Mouse (Mus musculus) fibroblast of lung, adult 2 months (primary cell): ENCODE results near the gene Hunk.

Source experiments
- DNase-seq: peaks from one replicate; pipeline ENCODE4 v3.0.0-alpha.2; 2011; ENCODE audit warnings: low read depth

Gene Hunk

GRCm38 (mm10) chr16:90394761-90395160, 8.9 kb downstream of the Hunk start:
- no peak for DNase-seq

GRCm38 (mm10) chr16:90395996-90396556, 10.3 kb downstream of the Hunk start:
- no peak for DNase-seq

- DNase-seq: no peak
Measured at GRCm38 (mm10) chr16:90396882-90397281, 11.1 kb downstream of the Hunk start.

- no peak for DNase-seq
Measured at GRCm38 (mm10) chr16:90400314-90400713, 14.5 kb downstream of the Hunk start.

- no peak for DNase-seq
Measured at GRCm38 (mm10) chr16:90400906-90401666, 15.3 kb downstream of the Hunk start.

GRCm38 (mm10) chr16:90402292-90402691, 16.5 kb downstream of the Hunk start:
- DNase-seq: no peak

- no peak for DNase-seq
Measured at GRCm38 (mm10) chr16:90405195-90405594, 19.4 kb downstream of the Hunk start.

- DNase-seq: no peak
Measured at GRCm38 (mm10) chr16:90405599-90405998, 19.8 kb downstream of the Hunk start.

- no peak for DNase-seq
Measured at GRCm38 (mm10) chr16:90407541-90408289, 21.9 kb downstream of the Hunk start.

GRCm38 (mm10) chr16:90412096-90413082, 26.6 kb downstream of the Hunk start:
- no peak for DNase-seq

GRCm38 (mm10) chr16:90416621-90417020, 30.8 kb downstream of the Hunk start:
- DNase-seq: no peak

GRCm38 (mm10) chr16:90418661-90419060, 32.8 kb downstream of the Hunk start:
- no peak for DNase-seq

GRCm38 (mm10) chr16:90421145-90421544, 35.3 kb downstream of the Hunk start:
- no peak for DNase-seq

- DNase-seq: no peak
Measured at GRCm38 (mm10) chr16:90421551-90421950, 35.7 kb downstream of the Hunk start.

GRCm38 (mm10) chr16:90422108-90422529, 36.3 kb downstream of the Hunk start:
- DNase-seq: no peak

- no peak for DNase-seq
Measured at GRCm38 (mm10) chr16:90423898-90424297, 38.1 kb downstream of the Hunk start.

GRCm38 (mm10) chr16:90424391-90424790, 38.6 kb downstream of the Hunk start:
- DNase-seq: no peak

- DNase-seq: no peak
Measured at GRCm38 (mm10) chr16:90426234-90426633, 40.4 kb downstream of the Hunk start.

- DNase-seq: no peak
Measured at GRCm38 (mm10) chr16:90427838-90428630, 42.2 kb downstream of the Hunk start.

GRCm38 (mm10) chr16:90433551-90433950, 47.7 kb downstream of the Hunk start:
- DNase-seq: no peak

- DNase-seq: no peak
Measured at GRCm38 (mm10) chr16:90435231-90435630, 49.4 kb downstream of the Hunk start.
